Mouse (Mus musculus) adrenal gland, postnatal 25 days (tissue): Measurements from ENCODE around the gene Atp1a4. TPM values are rescaled to one million over a fixed set of nuclear protein-coding genes. Genes with fewer than 3 reads are reported as not detected.
"Not testable (repeated sequence)": the region's sequence is repeated elsewhere in the genome, so short reads cannot be mapped to it uniquely, and the experiment has no call there.

ENCODE experiments used
- DNase-seq: peaks from one replicate; pipeline ENCODE4 v3.0.0; 2021; ENCODE audit warnings: mixed read lengths
- total RNA-seq: library from RNA; stranded (reverse); gene quantifications from 2 replicates; pipeline ENCODE4 v1.2.3, GENCODE M21; 2021

The Atp1a4 gene
- total RNA-seq, 1 experiment from 2014 or later = 0.88 TPM

DNA sequence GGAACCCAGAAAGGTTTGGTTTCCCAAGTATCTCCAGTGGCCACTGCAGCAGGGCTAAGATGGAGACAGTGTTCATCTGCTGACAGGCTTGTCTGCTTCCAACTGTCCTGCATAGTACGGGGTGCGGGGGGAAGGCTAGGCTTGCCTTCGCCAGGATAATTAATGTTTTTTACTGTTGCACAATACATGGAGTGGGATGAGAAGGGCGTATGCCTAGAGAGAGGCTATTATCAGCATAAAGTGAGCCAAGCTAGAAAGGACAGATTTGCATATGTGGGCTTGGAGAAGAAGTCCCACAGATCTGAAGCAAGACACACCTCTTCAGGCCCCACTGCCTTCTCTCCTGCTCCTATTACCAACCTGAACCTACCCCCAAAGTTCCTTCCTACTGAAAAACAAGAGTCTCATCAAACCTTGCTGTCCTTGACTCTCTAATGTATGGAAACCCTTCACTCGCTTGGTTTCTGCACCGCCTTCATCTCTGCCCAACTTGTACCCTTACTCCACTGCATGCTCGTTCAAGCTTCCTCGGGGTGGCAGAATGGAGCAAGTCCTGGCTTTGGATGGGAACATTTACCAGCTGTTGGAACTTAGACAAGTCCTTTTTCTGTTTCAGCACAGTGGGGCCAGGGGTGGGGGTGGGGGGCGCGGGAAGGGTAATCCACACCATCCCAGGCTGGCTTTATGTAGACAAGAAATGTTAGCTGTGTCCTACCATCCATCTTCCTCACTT lies 23.5 kb upstream of the Atp1a4 start:
- DNase-seq = no peak

DNA sequence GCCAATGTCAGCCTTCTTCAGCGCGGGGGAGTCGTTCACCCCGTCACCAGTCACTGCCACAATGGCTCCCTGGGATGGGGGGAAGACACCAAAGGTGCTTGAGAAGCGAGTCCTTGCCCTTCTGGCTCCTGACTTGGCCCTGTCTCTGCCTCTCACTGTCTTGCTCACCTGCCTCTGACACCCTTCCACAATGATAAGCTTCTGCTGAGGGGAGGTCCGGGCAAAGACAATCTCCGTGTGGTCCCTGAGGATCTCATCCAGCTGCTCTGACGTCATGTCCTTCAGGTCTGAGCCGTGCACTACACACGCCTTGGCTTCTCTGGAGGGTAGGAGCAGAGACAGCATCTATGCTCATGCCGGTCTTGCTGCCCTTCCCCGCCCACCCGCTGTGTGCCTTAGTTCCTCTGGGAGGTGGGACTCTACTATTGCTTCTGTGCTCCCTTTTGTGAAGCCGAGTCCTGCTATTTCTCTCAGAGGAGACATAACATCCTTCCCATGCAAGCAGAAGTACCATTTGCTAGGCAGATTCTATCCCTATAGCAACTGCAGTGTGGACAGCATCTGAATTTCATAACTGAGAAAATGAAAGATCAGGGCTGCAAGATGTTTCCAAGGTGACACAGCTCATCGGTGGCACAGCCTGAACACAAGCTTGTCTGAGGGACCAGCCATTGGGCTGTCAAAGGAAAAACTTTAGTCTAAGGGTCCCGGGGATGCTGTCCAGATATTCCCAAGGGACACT lies 21.7 kb upstream of the Atp1a4 start:
- no peak for DNase-seq

DNA sequence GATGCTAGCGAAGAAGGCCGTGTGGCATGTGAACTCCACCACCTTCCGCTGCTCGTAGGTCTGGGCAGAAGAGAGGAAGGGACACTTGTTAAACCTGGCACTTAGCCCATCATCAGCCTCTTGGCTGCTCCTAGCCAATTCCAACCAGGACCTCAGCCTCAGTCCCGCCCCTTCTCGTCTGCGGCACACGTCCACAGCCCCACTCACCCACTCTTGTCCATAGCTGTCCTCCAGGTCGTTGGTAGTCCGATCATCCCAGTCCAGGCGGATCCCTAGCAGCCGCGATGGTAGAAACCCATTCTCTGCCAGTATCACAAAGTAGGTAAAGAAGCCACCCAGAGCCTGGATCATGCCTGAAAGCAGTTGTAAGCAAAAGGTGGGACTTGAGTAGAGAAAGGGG lies 20.1 kb upstream of the Atp1a4 start:
- no peak for DNase-seq

DNA sequence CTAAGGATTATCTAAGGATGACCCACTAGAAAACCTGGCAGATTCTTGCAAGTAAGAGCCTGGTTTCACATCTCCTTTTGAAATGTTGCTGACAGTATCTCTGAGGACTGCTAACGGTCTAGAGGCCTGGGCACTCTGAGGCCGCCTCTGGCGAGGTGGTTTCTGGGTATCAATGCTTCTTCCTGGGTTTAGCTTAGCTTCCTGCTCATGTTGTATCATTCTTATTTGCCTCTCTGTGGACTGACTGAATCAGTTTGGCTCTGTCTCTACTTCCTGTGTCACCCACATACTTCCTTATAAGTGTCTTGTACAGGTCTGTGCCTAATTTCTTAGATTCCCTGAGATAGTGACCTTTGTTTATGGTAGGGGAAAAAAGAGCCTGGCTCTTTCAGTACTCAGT lies 19.0 kb upstream of the Atp1a4 start:
- DNase-seq = no peak

DNA sequence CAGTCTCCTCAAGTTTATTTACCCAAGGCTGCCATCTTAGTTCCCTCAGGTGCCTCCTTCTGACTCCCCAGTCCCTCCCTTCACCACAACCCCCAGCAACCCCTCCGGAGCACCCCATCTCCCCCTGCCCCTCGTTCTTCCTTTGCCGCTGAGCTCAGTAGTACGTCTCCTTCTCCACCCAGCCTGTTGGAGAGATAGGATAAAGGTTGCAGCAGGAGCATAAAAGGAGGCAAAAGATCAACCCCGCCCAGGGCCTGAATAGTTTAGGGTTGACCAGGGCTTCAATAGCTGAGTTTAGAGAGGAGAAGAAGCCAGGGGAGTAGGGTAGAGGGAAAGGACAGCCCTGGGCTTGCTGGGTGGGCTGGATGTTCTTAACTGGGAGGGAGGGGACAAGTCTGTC lies 16.3 kb upstream of the Atp1a4 start:
- DNase-seq = no peak

DNA sequence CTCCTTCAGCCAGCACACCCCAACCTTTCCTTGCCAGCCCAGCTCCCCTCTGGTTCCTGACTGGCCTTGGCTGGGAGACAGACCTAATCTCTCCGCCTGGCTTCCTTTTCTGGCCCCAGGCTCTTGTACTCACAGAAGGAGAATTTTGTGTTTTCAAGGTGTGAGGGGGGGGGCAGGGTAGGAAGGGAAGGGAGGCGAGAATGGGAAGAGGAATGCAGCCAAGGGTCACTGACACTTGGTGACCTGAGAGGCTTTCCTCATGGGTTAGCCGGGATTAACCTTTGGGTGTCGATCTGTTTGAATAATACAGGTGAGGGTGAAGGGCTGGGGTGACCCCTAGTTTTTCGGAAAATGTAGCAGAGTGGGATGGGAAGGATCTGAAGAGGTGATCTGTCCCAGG lies 15.9 kb upstream of the Atp1a4 start:
- no peak for DNase-seq

DNA sequence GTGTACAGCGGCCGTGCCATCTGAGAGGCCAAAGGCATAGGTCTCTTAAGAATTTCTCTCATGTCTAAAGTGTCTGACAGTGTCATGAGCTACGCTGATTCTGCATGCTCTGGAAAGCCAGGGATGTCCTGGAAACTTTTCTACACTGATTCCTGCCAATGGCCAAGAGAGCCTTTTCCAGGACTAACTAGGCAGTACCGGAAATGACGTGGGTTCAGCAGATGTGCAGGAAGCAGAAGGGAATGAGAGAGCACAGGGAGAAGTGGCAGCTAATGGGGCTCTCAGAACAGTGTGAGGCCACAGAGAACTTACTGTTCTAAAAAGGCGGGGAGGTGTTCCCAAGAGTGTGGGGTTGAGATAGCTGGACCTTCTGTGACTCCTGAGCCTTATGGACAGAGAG lies 15.2 kb upstream of the Atp1a4 start:
- DNase-seq = no peak

DNA sequence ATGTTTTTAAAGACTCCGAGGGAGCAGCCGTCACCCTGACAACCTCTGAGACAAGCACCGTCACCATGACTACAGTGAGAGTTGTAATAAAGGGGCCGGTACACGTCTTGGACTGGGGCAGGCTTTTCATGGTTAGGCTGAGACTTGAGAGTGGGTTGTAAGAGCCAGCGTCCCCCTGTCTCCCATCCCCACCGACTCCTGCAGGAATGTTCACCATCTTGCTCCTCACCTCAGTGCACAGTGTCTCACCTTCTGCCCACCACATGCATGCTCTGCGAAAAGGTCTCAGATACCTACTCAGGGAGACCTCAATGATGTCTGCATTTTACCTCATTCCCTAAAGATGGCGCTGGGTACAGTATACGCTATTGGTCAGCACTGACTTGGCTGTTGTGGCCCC lies 13.6 kb upstream of the Atp1a4 start:
- no peak for DNase-seq

DNA sequence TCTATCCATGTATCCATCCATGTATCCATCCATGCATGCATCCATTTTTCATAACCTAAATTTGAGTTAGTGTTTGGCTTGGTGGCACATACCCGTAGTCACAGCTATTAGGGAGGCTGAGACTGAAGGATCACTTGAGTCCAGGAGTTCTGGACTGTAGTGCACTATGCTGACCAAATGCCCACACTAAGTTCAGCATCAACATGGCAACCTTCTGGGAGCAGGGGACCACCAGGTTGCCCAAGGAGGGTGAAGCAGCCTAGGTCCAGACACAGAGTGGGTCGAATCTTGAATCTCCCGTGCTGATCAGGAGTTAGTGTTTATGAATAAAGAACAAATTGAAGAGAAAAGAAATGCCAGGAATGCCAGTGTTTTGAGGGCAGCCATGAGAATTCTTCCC lies 13.0 kb upstream of the Atp1a4 start:
- no peak for DNase-seq

DNA sequence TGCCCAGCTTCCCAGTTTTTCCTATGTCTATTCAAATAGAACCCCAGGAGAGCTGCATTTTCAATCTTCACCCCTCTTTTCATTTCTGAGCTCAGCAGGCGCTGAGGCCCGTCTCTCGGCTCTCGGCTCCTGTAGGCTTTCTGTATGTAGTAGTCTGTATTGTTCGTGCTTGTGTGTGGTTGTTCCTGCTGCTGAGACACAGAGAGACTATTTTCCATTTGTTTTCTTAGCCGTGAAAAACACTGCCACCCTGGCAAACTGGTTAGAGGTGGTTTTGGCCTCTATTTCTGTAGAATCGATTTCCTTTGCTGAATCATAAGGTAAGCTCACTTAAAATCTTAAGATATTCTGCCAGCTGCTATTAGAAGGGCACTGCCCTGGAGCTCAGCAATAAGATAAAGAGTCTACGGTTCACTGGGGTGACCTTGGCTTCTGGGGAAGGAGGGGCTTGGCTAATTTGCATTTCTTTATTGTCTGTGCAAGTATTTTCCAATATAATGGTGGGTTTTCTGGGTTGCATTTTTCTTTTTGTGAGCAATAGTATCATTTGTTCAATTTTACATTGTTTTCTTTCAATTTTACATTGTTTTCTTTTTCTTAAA lies 3.4 kb upstream of the Atp1a4 start, which contains the start of gene Igsf8:
Gene Igsf8 (plus strand): TSS at position 165 of the 602 bp plus-strand sequence.
- DNase-seq = no peak

DNA sequence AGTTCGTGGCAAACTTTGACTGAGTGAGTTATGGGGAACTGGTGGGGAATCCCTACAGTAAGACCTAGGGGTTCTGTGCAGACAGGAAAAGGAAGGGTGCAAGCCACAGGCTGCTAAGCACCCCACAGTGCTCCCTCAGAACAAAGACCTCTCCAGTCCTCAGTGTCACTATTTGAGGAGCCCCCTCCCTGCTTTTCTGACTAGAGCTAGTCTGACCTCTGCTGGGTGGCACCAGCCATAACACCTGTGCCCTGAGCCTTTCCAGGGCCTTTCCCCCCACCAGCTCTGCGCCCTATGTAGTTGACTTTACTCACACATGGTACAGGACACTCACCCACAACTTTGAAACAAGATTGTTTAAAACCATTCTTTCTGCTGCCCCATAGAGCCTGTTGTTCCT lies 10.5 kb downstream of the Atp1a4 start:
- DNase-seq = peak; percentile 16

DNA sequence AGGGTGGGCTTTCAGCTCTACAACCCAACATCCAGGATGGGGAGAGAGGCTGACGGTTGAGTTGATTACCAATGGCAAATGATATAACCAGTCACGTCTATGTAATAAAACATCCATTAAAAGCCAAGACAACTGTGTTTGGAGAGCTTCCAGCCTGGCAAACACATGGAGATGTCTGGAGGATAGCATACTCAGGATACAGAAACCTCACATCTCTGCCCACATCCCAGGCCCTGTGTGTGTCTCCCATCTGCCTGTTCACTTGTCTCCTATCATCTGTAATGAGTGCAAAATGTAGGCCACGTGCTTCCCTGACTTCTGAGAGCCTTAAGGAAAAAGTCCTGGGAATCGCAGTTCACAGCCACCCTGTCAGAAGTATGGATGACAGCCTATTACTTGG lies 11.0 kb downstream of the Atp1a4 start:
- no peak for DNase-seq

DNA sequence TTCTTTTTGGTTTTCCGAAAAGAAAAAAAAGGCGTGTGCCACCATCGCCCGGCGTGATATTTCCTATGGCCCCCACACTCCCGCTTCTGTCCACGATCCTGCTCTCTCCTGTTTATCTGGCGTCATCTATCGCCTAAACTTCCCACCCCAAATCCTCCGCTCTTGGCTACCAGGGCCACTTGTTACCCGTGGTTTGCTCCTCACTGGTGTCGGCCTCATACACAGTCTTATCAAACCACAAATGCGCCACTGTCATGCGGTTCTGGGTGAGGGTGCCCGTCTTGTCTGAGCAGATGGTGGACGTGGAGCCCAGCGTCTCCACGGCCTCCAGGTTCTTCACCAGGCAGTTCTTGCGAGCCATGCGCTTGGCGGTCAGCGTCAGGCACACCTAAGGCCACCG lies 13.6 kb downstream of the Atp1a4 start:
- DNase-seq = not testable (repeated sequence)

DNA sequence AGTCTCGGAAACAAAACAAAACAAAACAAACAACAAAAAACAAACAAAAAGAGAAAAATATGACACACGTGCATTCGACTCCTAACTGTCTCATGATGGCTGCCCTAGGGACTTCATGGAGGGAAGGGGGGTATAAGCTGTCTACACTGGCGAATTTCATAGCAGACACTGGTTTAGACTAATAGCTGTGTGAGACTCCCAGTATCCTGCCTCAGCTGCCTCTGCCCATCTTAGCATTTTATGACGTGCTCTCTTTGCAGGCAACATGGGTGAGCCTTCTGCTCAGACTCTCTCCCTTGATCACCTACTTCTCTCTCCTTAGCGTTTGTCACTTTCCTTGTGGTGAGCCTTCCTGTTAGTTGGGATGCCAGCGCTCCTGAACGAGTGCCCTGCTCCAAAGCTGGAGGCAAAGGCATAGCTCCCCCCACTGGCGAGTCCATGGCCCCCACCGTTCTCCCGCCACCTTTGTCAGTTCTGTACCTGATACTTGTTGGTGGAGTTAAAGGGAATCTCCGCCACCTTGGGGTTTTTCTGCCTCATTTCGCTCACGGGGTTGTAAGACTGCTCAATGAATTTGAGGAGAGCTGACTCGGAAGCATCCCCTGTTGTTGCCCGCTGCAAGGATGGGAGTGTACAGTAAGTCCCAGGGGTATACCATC lies 14.5 kb downstream of the Atp1a4 start:
- peak; percentile 22 for DNase-seq

DNA sequence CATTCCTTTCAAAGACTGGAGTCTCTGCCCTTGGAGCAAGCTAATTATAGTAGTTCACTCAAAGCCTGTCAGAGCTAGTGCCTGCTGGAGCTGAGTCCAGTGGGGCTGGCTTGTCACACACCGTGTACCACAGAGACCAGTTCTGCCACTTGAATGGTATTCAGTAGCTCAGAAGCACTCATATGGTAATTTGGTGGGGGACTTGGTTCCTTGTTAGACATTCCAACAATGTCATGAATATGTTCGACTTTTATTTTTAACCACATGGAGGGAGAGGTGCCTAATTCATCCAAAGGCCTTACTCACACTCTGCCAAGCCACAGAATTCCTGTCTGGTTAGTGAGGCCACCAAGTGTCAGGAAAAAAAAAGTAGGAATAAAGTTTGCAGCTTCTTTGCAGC lies 15.8 kb downstream of the Atp1a4 start:
- DNase-seq = no peak

DNA sequence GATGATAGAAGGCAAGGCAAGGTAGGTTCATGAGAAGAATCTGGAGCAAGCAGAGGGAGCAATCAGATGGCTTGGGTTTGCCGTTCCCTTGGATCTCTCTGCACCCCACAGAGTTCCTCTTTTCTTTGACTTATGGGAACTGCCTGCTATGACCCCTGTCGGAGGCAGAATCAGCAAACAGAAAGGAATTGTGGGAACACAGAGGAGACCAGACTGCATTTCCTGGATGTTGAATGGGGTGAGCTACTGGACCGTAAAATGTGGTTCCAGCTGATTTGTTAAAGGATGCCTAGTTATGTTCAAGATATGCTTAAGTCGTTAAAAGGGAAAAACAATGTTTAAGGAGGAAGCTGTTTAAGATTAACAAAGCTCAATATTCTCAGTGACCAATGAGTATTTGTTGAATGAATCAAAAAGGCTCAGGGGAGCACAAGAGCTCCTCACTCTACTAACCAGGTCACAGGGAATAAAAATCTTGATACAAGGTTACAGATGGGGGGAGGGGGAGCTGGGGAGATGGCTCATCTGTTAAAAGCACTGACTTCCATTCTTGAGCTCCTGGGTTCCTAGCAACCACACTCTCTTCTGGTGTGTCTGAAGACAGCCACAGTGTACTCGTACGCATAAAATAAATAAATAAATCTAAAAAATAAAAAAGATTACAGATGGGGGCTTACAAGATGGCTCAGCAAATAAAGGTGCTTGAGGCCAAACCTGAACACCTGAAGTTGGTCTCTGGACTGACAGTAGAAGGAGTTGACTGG lies 17.1 kb downstream of the Atp1a4 start:
- DNase-seq = no peak

DNA sequence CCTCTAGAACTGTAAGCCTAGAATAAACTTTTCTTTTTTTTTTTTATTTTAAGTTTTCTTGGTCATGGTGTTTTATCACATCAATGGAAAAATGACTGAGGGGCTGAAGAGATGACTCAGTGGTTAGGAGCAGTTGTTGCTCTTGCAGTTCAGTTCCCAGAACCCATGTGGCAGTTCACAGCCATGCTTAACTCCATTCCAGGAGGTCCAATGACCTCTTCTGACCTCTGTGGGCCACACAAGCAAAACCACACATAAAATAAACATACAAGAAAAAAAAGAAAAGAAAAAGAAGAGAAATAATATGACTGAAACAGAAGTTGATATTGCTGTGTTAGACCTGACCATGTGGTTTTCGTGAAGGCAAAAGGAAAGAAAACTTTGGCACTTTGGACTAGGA lies 29.0 kb downstream of the Atp1a4 start:
- DNase-seq = no peak

DNA sequence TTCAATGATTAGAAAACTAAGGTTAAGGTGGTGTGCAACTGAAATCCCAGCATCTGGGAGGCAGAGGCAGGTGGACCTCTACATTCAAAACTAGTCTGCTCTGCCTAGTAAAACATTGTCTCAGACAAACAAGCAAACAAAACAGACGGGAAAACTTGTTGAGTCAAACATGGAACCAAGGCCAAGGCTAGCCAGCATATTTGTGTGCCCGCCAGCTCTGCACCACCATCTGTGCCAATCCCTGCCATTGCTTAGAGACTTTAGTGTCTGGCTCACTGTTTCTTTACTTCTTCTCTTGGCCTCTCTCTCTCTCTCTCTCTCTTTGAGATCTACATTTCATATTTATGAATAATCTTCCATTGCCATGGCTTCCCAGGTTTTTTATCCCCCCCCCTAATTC lies 30.0 kb downstream of the Atp1a4 start:
- DNase-seq = peak; percentile 46

DNA sequence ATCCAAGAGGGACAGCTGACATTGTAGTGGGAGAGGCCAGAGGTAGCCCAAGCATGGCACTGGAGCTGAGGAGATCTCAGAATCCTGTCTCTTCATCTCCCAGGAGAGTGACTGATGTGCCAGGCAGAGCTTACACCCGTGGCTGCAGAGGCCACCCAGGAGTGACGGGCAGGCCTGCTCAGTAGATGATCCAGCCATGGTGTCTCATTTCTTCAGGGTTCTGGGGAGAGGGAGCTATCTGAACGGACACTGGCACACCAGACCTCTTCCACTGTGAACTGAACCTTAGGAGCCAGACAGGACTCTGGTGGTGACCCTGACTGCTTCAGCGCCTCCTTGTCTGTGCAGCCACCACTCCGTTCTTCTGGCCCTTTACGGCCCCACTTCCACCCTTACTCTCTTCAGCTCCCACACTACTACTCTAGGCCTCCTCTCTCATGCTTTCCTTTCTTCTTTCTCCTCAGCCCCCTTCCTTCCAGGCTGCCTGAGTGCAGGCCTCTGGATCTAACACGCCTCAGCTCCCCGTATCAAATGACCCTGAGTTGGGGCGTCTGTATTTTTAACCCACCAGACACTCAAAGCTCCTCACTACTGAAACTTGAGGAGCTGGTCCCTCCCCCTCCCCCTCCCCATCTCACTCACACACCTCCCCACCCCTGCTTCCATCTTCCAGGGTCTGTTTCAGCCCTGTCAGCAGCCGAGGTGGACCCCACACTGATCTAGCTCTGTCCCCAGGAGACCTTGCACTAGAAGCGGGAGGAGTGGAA lies 36.7 kb downstream of the Atp1a4 start:
- DNase-seq = no peak

DNA sequence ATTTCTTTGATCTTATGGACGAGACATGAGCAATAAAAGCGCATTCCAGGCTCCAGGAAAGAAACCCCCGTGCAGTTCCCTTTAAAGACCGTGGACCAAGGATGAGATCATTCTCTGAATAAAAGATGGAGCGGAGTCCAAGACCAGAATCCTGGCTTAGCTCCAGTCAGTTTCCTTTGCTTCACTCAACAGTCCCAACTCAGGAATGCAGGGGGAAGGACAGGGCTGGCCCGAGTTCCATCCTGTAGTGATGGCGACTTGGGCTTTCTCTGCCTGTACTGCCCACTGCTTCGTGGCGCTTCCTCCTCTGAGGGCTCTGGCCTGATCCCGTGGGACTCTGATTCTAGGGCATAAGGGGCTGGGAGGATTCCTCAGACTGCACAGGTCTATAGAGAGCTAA lies 37.8 kb downstream of the Atp1a4 start:
- DNase-seq = peak; percentile 37
